Mouse (Mus musculus): ENCODE measurements around the gene Olfr358. TPM values are rescaled to one million over a fixed set of nuclear protein-coding genes. Genes with fewer than 3 reads are reported as not detected.

Olfr358 gene
- total RNA-seq (2021) = not detected
- long read RNA-seq, experiment 1 = 0 reads
- long read RNA-seq, experiment 2 = 0 reads

GRCm38 (mm10) chr2:37009235-37009634 lies at the start of gene Olfr358:
Olfr358 (minus strand) TSS chr2:37009335.
- no peak for DNase-seq (ENCODE audit: low spot score in 2 of 2)

- DNase-seq (ENCODE audit: low spot score in 2 of 2) = no peak
Observed at GRCm38 (mm10) chr2:36997030-36997429, 12.1 kb downstream of the Olfr358 start.

- DNase-seq (ENCODE audit: low spot score in 2 of 2) = no peak
Observed at GRCm38 (mm10) chr2:36993527-36993926, 15.6 kb downstream of the Olfr358 start, which contains the start of gene Olfr357. Olfr357 (plus strand) TSS chr2:36993827.

Other genes with a start within 250 kb of the Olfr358 start
- gene Olfr348, start 225.1 kb downstream of the Olfr358 start, total RNA-seq (2021) = not detected
- not detected for gene Olfr50, start 218.8 kb downstream of the Olfr358 start, total RNA-seq (2021)
- not detected for gene Olfr3, start 192.3 kb downstream of the Olfr358 start, total RNA-seq (2021)
- gene Olfr350, start 163.0 kb downstream of the Olfr358 start, total RNA-seq (2021) = not detected
- gene Olfr351, start 146.7 kb downstream of the Olfr358 start, total RNA-seq (2021) = not detected
- gene Olfr352, start 140.9 kb downstream of the Olfr358 start, total RNA-seq (2021) = not detected
- not detected for gene Olfr353, start 116.4 kb downstream of the Olfr358 start, total RNA-seq (2021)
- not detected for gene Olfr354, start 103.7 kb downstream of the Olfr358 start, total RNA-seq (2021)
- gene Olfr355, start 80.4 kb downstream of the Olfr358 start, total RNA-seq (2021) = not detected
- gene Olfr356, start 72.2 kb downstream of the Olfr358 start, total RNA-seq (2021) = not detected
- gene Olfr357, start 15.5 kb downstream of the Olfr358 start, total RNA-seq (2021) = not detected
- gene Olfr360, start 56.4 kb upstream of the Olfr358 start, total RNA-seq (2021) = not detected
- not detected for gene Olfr361, start 80.0 kb upstream of the Olfr358 start, total RNA-seq (2021)
- not detected for gene Olfr362, start 108.6 kb upstream of the Olfr358 start, total RNA-seq (2021)
- not detected for gene Olfr364-ps1, start 130.0 kb upstream of the Olfr358 start, total RNA-seq (2021)
- gene Olfr365, start 178.9 kb upstream of the Olfr358 start, total RNA-seq (2021) = not detected
- not detected for gene Olfr366, start 202.2 kb upstream of the Olfr358 start, total RNA-seq (2021)

All from adrenal gland, adult 18-20 months (tissue).